Mouse (Mus musculus): ENCODE data around the gene Edaradd. TPM values are rescaled to one million over a fixed set of nuclear protein-coding genes. Genes with fewer than 3 reads are reported as not detected.
A peak's percentile ranks its signal among the peaks of the same experiment; 100 is the strongest.
"Not testable (repeated sequence)": the region's sequence is repeated elsewhere in the genome, so short reads cannot be mapped to it uniquely, and the experiment has no call there.

Gene Edaradd
- total and polyA plus RNA-seq, 2 experiments: 0.07 to 0.09 TPM

GRCm38 (mm10) chr13:12476886-12477285 lies 43.4 kb downstream of the Edaradd start:
- no peaks in the 10 kb centered on the region for H3K79me2 ChIP-seq (ENCODE audit: control insufficient read depth, insufficient read depth, low read length)
- TF ChIP-seq POLR2A (IDR thresholded peaks at IDR 0.05; ENCODE audit: extremely low read depth, insufficient read depth, low read length) (no peak), CTCF (IDR thresholded peaks at IDR 0.05; ENCODE audit: low read depth, low read length) (no peak)
- H3K27me3 ChIP-seq (ENCODE audit: control insufficient read depth, insufficient read depth, low read length): no peaks in the 10 kb centered on the region
- no peak overlapping the region for H3K4me3 ChIP-seq (ENCODE audit: insufficient read depth, low read depth, low read length)
- no peaks in the 10 kb centered on the region for H3K36me3 ChIP-seq (ENCODE audit: control insufficient read depth, insufficient read depth, low read length)
- no peak overlapping the region for H3K9ac ChIP-seq (ENCODE audit: low read depth, low read length)
- 85% methylated on average over 4 of the region's 4 CpGs for WGBS
- no peaks in the 10 kb centered on the region for H3K4me1 ChIP-seq (ENCODE audit: control insufficient read depth, insufficient read depth, low read length)
- H3K27ac ChIP-seq (replicated peaks; ENCODE audit: insufficient read depth, low read depth, low read length): no peak overlapping the region
- DNase-seq (ENCODE audit: extremely low read depth, low read depth, low spot score): no peak

- H3K27me3 ChIP-seq (ENCODE audit: control insufficient read depth, insufficient read depth, low read length): no peaks in the 10 kb centered on the region
- no peak overlapping the region for H3K27ac ChIP-seq (replicated peaks; ENCODE audit: insufficient read depth, low read depth, low read length)
- no peak for DNase-seq (ENCODE audit: extremely low read depth, low read depth, low spot score)
- no peak overlapping the region for H3K9ac ChIP-seq (ENCODE audit: low read depth, low read length)
- no peaks in the 10 kb centered on the region for H3K36me3 ChIP-seq (ENCODE audit: control insufficient read depth, insufficient read depth, low read length)
- no peaks in the 10 kb centered on the region for H3K79me2 ChIP-seq (ENCODE audit: control insufficient read depth, insufficient read depth, low read length)
- H3K4me3 ChIP-seq (ENCODE audit: insufficient read depth, low read depth, low read length): no peak overlapping the region
- H3K4me1 ChIP-seq (ENCODE audit: control insufficient read depth, insufficient read depth, low read length): no peaks in the 10 kb centered on the region
- 86% methylated on average over 6 of the region's 6 CpGs for WGBS
- TF ChIP-seq POLR2A (IDR thresholded peaks at IDR 0.05; ENCODE audit: extremely low read depth, insufficient read depth, low read length): no peak
- TF ChIP-seq CTCF (IDR thresholded peaks at IDR 0.05; ENCODE audit: low read depth, low read length): no peak
Observed at GRCm38 (mm10) chr13:12475239-12475638, 45.0 kb downstream of the Edaradd start.

GRCm38 (mm10) chr13:12473724-12474378 lies 46.4 kb downstream of the Edaradd start:
- TF ChIP-seq CTCF (IDR thresholded peaks at IDR 0.05; ENCODE audit: low read depth, low read length): peak; percentile 68
- TF ChIP-seq POLR2A (IDR thresholded peaks at IDR 0.05; ENCODE audit: extremely low read depth, insufficient read depth, low read length): no peak
- no peaks in the 10 kb centered on the region for H3K27me3 ChIP-seq (ENCODE audit: control insufficient read depth, insufficient read depth, low read length)
- no peak overlapping the region for H3K27ac ChIP-seq (replicated peaks; ENCODE audit: insufficient read depth, low read depth, low read length)
- H3K79me2 ChIP-seq (ENCODE audit: control insufficient read depth, insufficient read depth, low read length): no peaks in the 10 kb centered on the region
- no peak overlapping the region for H3K4me3 ChIP-seq (ENCODE audit: insufficient read depth, low read depth, low read length)
- H3K36me3 ChIP-seq (ENCODE audit: control insufficient read depth, insufficient read depth, low read length): no peaks in the 10 kb centered on the region
- DNase-seq (ENCODE audit: extremely low read depth, low read depth, low spot score): peak; percentile 43
- WGBS: 39% methylated on average over 8 of the region's 8 CpGs
- no peaks in the 10 kb centered on the region for H3K4me1 ChIP-seq (ENCODE audit: control insufficient read depth, insufficient read depth, low read length)
- no peak overlapping the region for H3K9ac ChIP-seq (ENCODE audit: low read depth, low read length)

- peaks cover 3% of the 10 kb centered on the region; the same call in 1 of the 2 replicates for H3K4me1 ChIP-seq (ENCODE audit: control insufficient read depth, insufficient read depth, low read length)
- H3K27ac ChIP-seq (replicated peaks; ENCODE audit: insufficient read depth, low read depth, low read length): no peak overlapping the region
- peak; percentile 42 for DNase-seq (ENCODE audit: extremely low read depth, low read depth, low spot score)
- no peaks in the 10 kb centered on the region for H3K36me3 ChIP-seq (ENCODE audit: control insufficient read depth, insufficient read depth, low read length)
- no peaks in the 10 kb centered on the region for H3K79me2 ChIP-seq (ENCODE audit: control insufficient read depth, insufficient read depth, low read length)
- H3K27me3 ChIP-seq (ENCODE audit: control insufficient read depth, insufficient read depth, low read length): no peaks in the 10 kb centered on the region
- 75% methylated on average over 1 of the region's 1 CpGs for WGBS
- H3K9ac ChIP-seq (ENCODE audit: low read depth, low read length): no peak overlapping the region
- H3K4me3 ChIP-seq (ENCODE audit: insufficient read depth, low read depth, low read length): no peak overlapping the region
- no peak for TF ChIP-seq CTCF (IDR thresholded peaks at IDR 0.05; ENCODE audit: low read depth, low read length)
- TF ChIP-seq POLR2A (IDR thresholded peaks at IDR 0.05; ENCODE audit: extremely low read depth, insufficient read depth, low read length): no peak
Observed at GRCm38 (mm10) chr13:12468488-12468887, 51.8 kb downstream of the Edaradd start.

GRCm38 (mm10) chr13:12464844-12465243 lies 55.4 kb downstream of the Edaradd start, which contains the start of gene Lgals8:
TSS of gene Lgals8 (minus strand) at chr13:12464944.
- H3K9ac ChIP-seq (ENCODE audit: low read depth, low read length): no peak within 1 kb of the TSS
- TF ChIP-seq CTCF (IDR thresholded peaks at IDR 0.05; ENCODE audit: low read depth, low read length): no peak
- no peak for TF ChIP-seq POLR2A (IDR thresholded peaks at IDR 0.05; ENCODE audit: extremely low read depth, insufficient read depth, low read length)
- 89% methylated on average over 1 of the region's 1 CpGs for WGBS
- no peaks in the 10 kb centered on the region for H3K27me3 ChIP-seq (ENCODE audit: control insufficient read depth, insufficient read depth, low read length)
- no peak within 1 kb of the TSS for H3K4me3 ChIP-seq (ENCODE audit: insufficient read depth, low read depth, low read length)
- no peaks in the 10 kb centered on the region for H3K36me3 ChIP-seq (ENCODE audit: control insufficient read depth, insufficient read depth, low read length)
- DNase-seq (ENCODE audit: extremely low read depth, low read depth, low spot score): no peak
- H3K4me1 ChIP-seq (ENCODE audit: control insufficient read depth, insufficient read depth, low read length): peaks cover 10% of the 10 kb centered on the region; the same call in 1 of the 2 replicates
- peak within 1 kb of the TSS; percentile 97 for H3K27ac ChIP-seq (replicated peaks; ENCODE audit: insufficient read depth, low read depth, low read length)
- H3K79me2 ChIP-seq (ENCODE audit: control insufficient read depth, insufficient read depth, low read length): no peaks in the 10 kb centered on the region; the same call in 1 of the 2 replicates

- 71% methylated on average over 6 of the region's 6 CpGs for WGBS
- peaks cover 12% of the 10 kb centered on the region; the same call in 1 of the 2 replicates for H3K4me1 ChIP-seq (ENCODE audit: control insufficient read depth, insufficient read depth, low read length)
- not testable (repeated sequence) for H3K9ac ChIP-seq (ENCODE audit: low read depth, low read length); H3K27ac ChIP-seq (replicated peaks; ENCODE audit: insufficient read depth, low read depth, low read length); H3K79me2 ChIP-seq (ENCODE audit: control insufficient read depth, insufficient read depth, low read length); H3K36me3 ChIP-seq (ENCODE audit: control insufficient read depth, insufficient read depth, low read length); H3K27me3 ChIP-seq (ENCODE audit: control insufficient read depth, insufficient read depth, low read length); H3K4me3 ChIP-seq (ENCODE audit: insufficient read depth, low read depth, low read length)
- peak; percentile 27 for DNase-seq (ENCODE audit: extremely low read depth, low read depth, low spot score)
Observed at GRCm38 (mm10) chr13:12464159-12464558, 56.1 kb downstream of the Edaradd start.
